Mouse (Mus musculus) layer of hippocampus, postnatal 10 days (tissue): ENCODE measurements at regions not wholly inside any gene's neighbourhood (a gene's known extent, or its start where the extent isn't known, plus 50 kb on each side); places are given as distances from the start of the nearest gene placed in this dataset.
A peak's percentile ranks its signal among the peaks of the same experiment; 100 is the strongest.

ENCODE experiments used
- DNase-seq, 2 experiments: peaks; one replicate each; pipeline ENCODE4 v3.0.0; 2021; ENCODE audit warnings: low spot score in 2 of 2

GRCm38 (mm10) chr9:67610696-67611095 lies 51.2 kb upstream of the Tln2 start:
- no peak for DNase-seq

GRCm38 (mm10) chr9:67611676-67612075 lies 52.2 kb upstream of the Tln2 start:
- no peak for DNase-seq

GRCm38 (mm10) chr9:67612101-67612500 lies 52.6 kb upstream of the Tln2 start:
- no peak for DNase-seq

- DNase-seq: no peak
These were observed 54.7 kb upstream of the Tln2 start for GRCm38 (mm10) chr9:67614068-67614727.

GRCm38 (mm10) chr9:67616207-67616606 lies 56.7 kb upstream of the Tln2 start:
- DNase-seq: no peak

- peak in 1 of 2 experiments; percentile 13 for DNase-seq
These were observed 58.1 kb upstream of the Tln2 start for GRCm38 (mm10) chr9:67617341-67618217.

GRCm38 (mm10) chr9:67620945-67621344 lies 61.4 kb upstream of the Tln2 start:
- DNase-seq: no peak

GRCm38 (mm10) chr9:67627196-67627595 lies 67.7 kb upstream of the Tln2 start:
- no peak for DNase-seq

- DNase-seq: no peak
These were observed 70.1 kb upstream of the Tln2 start for GRCm38 (mm10) chr9:67629624-67630023.

- DNase-seq: no peak
These were observed 70.7 kb upstream of the Tln2 start for GRCm38 (mm10) chr9:67630173-67630572.

- no peak for DNase-seq
These were observed 72.3 kb upstream of the Tln2 start for GRCm38 (mm10) chr9:67631741-67632243.

GRCm38 (mm10) chr9:67632521-67633025 lies 73.1 kb upstream of the Tln2 start:
- peak in 1 of 2 experiments; percentile 27 for DNase-seq

- peak; percentile 52 to 54 for DNase-seq
These were observed 73.7 kb upstream of the Tln2 start for GRCm38 (mm10) chr9:67633026-67633741.

GRCm38 (mm10) chr9:67633761-67634441 lies 74.4 kb upstream of the Tln2 start:
- peak; percentile 73 to 82 for DNase-seq

GRCm38 (mm10) chr9:67646820-67647219 lies 87.3 kb upstream of the Tln2 start:
- no peak for DNase-seq

GRCm38 (mm10) chr9:67664773-67665172 lies 94.5 kb upstream of the C2cd4b start:
- no peak for DNase-seq

GRCm38 (mm10) chr9:67670261-67671020 lies 88.8 kb upstream of the C2cd4b start:
- DNase-seq: no peak

GRCm38 (mm10) chr9:67676906-67677305 lies 82.3 kb upstream of the C2cd4b start:
- no peak for DNase-seq

GRCm38 (mm10) chr9:67683367-67683766 lies 75.9 kb upstream of the C2cd4b start:
- peak; percentile 75 to 81 for DNase-seq

GRCm38 (mm10) chr9:67692396-67692795 lies 66.8 kb upstream of the C2cd4b start:
- no peak for DNase-seq
